Mouse (Mus musculus) liver, postnatal 0 days (tissue): Measurements from ENCODE around the gene Hist1h3d.

Experiments used
- CTCF ChIP-seq: sonication (generic); IDR thresholded peaks from 2 replicates; pipeline ENCODE4 v1.5.1; 2016; ENCODE audit warnings: antibody characterized with exemption, low read depth
- EP300 ChIP-seq: IDR thresholded peaks from 2 replicates; pipeline ENCODE4 v1.6.1; 2016; ENCODE audit warnings: antibody characterized with exemption, low read depth, mild to moderate bottlenecking

DNA sequence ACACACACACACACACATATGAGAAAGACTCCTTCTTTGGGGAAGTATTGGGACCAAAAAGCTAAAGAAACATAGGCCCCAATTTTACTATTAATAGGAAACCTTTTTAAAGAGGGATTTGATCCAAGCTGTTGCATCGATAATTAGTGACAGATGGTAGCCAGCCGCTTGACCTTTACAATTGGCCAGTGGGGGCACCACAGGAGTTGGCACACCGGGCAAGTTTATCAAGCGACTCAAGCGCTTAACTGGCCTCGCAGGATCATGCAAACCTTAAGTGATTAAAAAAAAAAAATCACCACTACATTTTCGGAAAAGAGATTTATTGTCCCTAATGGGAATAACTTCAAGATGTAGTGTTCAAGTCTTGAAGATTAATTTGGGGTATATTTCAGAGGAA lies 17.1 kb downstream of the Hist1h3d start:
- TF ChIP-seq CTCF (no peak), EP300 (no peak)
